Mouse (Mus musculus) right cerebral cortex, postnatal 25 days (tissue): Measurements from ENCODE around the gene Tor4a.
A peak's percentile ranks its signal among the peaks of the same experiment; 100 is the strongest.

ENCODE experiments used
- DNase-seq: peaks from one replicate; pipeline ENCODE4 v3.0.0; 2022

The Tor4a gene

GRCm38 (mm10) chr2:25185625-25186574 lies 10.8 kb downstream of the Tor4a start:
- no peak for DNase-seq

- DNase-seq = no peak
Measured at GRCm38 (mm10) chr2:25184496-25184895, 12.2 kb downstream of the Tor4a start.

GRCm38 (mm10) chr2:25183336-25183735 lies 13.3 kb downstream of the Tor4a start:
- no peak for DNase-seq

- DNase-seq = no peak
Measured at GRCm38 (mm10) chr2:25182664-25183063, 14.0 kb downstream of the Tor4a start.

- no peak for DNase-seq
Measured at GRCm38 (mm10) chr2:25181891-25182397, 14.7 kb downstream of the Tor4a start.

GRCm38 (mm10) chr2:25180973-25181890 lies 15.5 kb downstream of the Tor4a start:
- DNase-seq = no peak

GRCm38 (mm10) chr2:25180478-25180903 lies 16.2 kb downstream of the Tor4a start, which contains the start of gene Nrarp:
Gene Nrarp (plus strand): TSS chr2:25180758.
- DNase-seq = peak; percentile 90

GRCm38 (mm10) chr2:25179566-25180217 lies 17.0 kb downstream of the Tor4a start:
- DNase-seq = peak; percentile 4

GRCm38 (mm10) chr2:25178285-25178972 lies 18.3 kb downstream of the Tor4a start:
- no peak for DNase-seq

GRCm38 (mm10) chr2:25177685-25178084 lies 19.0 kb downstream of the Tor4a start:
- no peak for DNase-seq

- no peak for DNase-seq
Measured at GRCm38 (mm10) chr2:25177076-25177475, 19.6 kb downstream of the Tor4a start.

- no peak for DNase-seq
Measured at GRCm38 (mm10) chr2:25176573-25176972, 20.1 kb downstream of the Tor4a start.

- no peak for DNase-seq
Measured at GRCm38 (mm10) chr2:25175690-25176078, 21.0 kb downstream of the Tor4a start.

GRCm38 (mm10) chr2:25174866-25175689 lies 21.6 kb downstream of the Tor4a start:
- no peak for DNase-seq

GRCm38 (mm10) chr2:25173821-25174220 lies 22.9 kb downstream of the Tor4a start:
- DNase-seq = no peak

- no peak for DNase-seq
Measured at GRCm38 (mm10) chr2:25172629-25173028, 24.1 kb downstream of the Tor4a start.

- DNase-seq = no peak
Measured at GRCm38 (mm10) chr2:25171769-25172153, 24.9 kb downstream of the Tor4a start.

GRCm38 (mm10) chr2:25171101-25171768 lies 25.5 kb downstream of the Tor4a start:
- DNase-seq = no peak

GRCm38 (mm10) chr2:25170326-25171100 lies 26.2 kb downstream of the Tor4a start:
- DNase-seq = no peak

GRCm38 (mm10) chr2:25169778-25170177 lies 26.9 kb downstream of the Tor4a start:
- DNase-seq = no peak
